Mouse (Mus musculus): ENCODE measurements around the gene Sfi1.
"Not testable (repeated sequence)": the region's sequence is repeated elsewhere in the genome, so short reads cannot be mapped to it uniquely, and the experiment has no call there.

Gene Sfi1

GRCm38 (mm10) chr11:3193363-3193762 is at the start of gene Sfi1:
Gene Sfi1 (minus strand): TSS chr11:3193463.
- no peak for DNase-seq

- no peak for DNase-seq
These were observed 49.1 kb upstream of the Sfi1 start for GRCm38 (mm10) chr11:3242395-3242794.

GRCm38 (mm10) chr11:3235277-3235676 is 42.0 kb upstream of the Sfi1 start:
- DNase-seq: no peak

GRCm38 (mm10) chr11:3233704-3234103 is 40.4 kb upstream of the Sfi1 start:
- DNase-seq: no peak

GRCm38 (mm10) chr11:3232248-3232647 is 39.0 kb upstream of the Sfi1 start:
- no peak for DNase-seq

- no peak for DNase-seq
These were observed 33.9 kb upstream of the Sfi1 start for GRCm38 (mm10) chr11:3227113-3227512.

- no peak for DNase-seq
These were observed 29.8 kb upstream of the Sfi1 start for GRCm38 (mm10) chr11:3223105-3223504.

GRCm38 (mm10) chr11:3212526-3212925 is 19.3 kb upstream of the Sfi1 start:
- no peak for DNase-seq

- DNase-seq: no peak
These were observed 13.5 kb upstream of the Sfi1 start for GRCm38 (mm10) chr11:3206783-3207182.

- DNase-seq: no peak
These were observed 11.9 kb upstream of the Sfi1 start for GRCm38 (mm10) chr11:3205207-3205606.

GRCm38 (mm10) chr11:3203771-3204170 is 10.5 kb upstream of the Sfi1 start:
- DNase-seq: no peak

GRCm38 (mm10) chr11:3202781-3203441 is 9.6 kb upstream of the Sfi1 start:
- DNase-seq: peak; percentile 53 to 59

GRCm38 (mm10) chr11:3202231-3202701 is 9.0 kb upstream of the Sfi1 start, which contains the start of gene Eif4enif1:
Gene Eif4enif1 (plus strand): TSS chr11:3202392.
- DNase-seq: peak; percentile 79 to 89

- DNase-seq: no peak
These were observed 8.3 kb upstream of the Sfi1 start for GRCm38 (mm10) chr11:3201326-3202230.

- DNase-seq: not testable (repeated sequence)
These were observed 7.4 kb upstream of the Sfi1 start for GRCm38 (mm10) chr11:3200636-3201035.

- DNase-seq: not testable (repeated sequence)
These were observed 10.6 kb downstream of the Sfi1 start for GRCm38 (mm10) chr11:3182707-3183106.

- DNase-seq: not testable (repeated sequence)
These were observed 11.3 kb downstream of the Sfi1 start for GRCm38 (mm10) chr11:3181971-3182370.

GRCm38 (mm10) chr11:3181250-3181649 is 12.0 kb downstream of the Sfi1 start:
- DNase-seq: peak; percentile 71

- DNase-seq: not testable (repeated sequence)
These were observed 12.6 kb downstream of the Sfi1 start for GRCm38 (mm10) chr11:3180510-3181160.

GRCm38 (mm10) chr11:3179726-3180092 is 13.6 kb downstream of the Sfi1 start:
- peak; percentile 37 to 40 for DNase-seq

- DNase-seq: peak; percentile 46 to 54
These were observed 14.1 kb downstream of the Sfi1 start for GRCm38 (mm10) chr11:3178968-3179725.

All from spleen, adult 18-20 months (tissue).